Mouse (Mus musculus): ENCODE results near the gene Rxrb.
"Not testable (repeated sequence)": the region's sequence is repeated elsewhere in the genome, so short reads cannot be mapped to it uniquely, and the experiment has no call there.

The Rxrb gene

DNA sequence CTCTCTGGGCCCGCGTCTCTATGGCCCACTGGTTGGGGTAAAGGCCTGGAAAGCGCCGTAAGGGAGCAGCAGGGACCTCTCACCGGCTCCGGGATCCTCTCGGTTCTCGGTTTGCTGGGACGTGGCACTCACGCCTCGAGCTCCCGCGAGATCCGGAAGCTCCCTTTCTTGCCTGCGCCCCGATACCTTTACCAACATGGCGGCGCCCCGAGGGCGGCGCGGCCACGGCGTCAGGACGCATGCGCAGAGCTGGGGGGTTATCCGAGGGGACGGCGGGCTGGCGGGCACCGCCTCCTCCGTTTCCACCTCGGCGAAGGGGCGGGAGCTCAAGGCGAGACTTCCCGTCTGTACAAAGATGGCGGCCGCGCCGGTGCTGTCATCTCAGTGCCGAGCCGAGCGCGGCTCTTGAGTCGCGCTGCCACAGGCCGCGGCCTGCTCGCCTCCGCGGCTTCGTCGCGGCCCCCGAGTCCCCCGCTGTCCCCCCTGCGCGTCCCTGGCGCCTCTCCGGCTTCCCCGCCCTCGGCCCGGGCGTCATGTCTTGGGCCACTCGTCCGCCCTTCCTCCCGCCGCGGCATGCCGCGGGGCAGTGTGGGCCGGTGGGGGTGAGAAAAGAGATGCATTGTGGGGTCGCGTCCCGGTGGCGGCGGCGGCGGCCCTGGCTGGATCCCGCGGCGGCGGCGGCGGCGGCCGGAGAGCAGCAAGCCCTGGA, at the start of gene Rxrb, which contains the start of gene Slc39a7:
TSS of gene Rxrb (plus strand) at position 348 of the 709 bp plus-strand sequence.
TSS of gene Slc39a7 (minus strand) at position 218 of the 709 bp plus-strand sequence.
- in situ Hi-C loops (cut with MboI; ENCODE audit: low sequenced_read_pairs), result no loop called here

- in situ Hi-C loops (cut with MboI; ENCODE audit: low sequenced_read_pairs), result loop anchor here (25.0 kb wide), 1 partner anchor 1480 kb away; the partner anchor contains the start of gene H2-Q10
Measured at GRCm38 (mm10) chr17:33982136-33982535, 49.5 kb upstream of the Rxrb start.

GRCm38 (mm10) chr17:33991788-33992664, 39.6 kb upstream of the Rxrb start:
- in situ Hi-C loops (cut with MboI; ENCODE audit: low sequenced_read_pairs), result loop anchor here (25.0 kb wide), 1 partner anchor 1470 kb away; the partner anchor contains the start of gene H2-Q10

DNA sequence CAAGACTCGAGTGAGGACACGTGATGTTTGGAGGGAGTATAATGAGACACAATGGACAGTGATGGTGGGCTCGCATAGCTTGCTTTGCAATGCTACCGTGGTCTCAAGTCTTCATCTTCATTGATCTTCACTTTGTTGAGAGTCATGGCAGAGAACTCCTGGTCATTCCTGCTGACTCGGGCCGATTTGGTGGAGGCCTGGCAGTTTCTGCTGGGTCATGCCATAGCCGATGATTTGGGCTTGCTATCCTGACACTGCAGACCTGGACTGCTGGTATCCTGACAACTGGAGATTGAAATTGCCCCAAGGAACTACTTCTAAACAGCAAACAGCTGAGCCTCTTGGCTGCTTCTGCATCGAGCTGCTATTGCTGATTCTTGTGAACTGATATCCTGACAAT, 36.7 kb upstream of the Rxrb start:
- in situ Hi-C loops (cut with MboI; ENCODE audit: low sequenced_read_pairs), result loop anchor here (25.0 kb wide), 1 partner anchor 1467 kb away; the partner anchor contains the start of gene H2-Q10

- in situ Hi-C loops (cut with MboI; ENCODE audit: low sequenced_read_pairs), result loop anchor here (25.0 kb wide), 1 partner anchor 1467 kb away; the partner anchor contains the start of gene H2-Q10
Measured at GRCm38 (mm10) chr17:33995651-33996050, 36.0 kb upstream of the Rxrb start.

DNA sequence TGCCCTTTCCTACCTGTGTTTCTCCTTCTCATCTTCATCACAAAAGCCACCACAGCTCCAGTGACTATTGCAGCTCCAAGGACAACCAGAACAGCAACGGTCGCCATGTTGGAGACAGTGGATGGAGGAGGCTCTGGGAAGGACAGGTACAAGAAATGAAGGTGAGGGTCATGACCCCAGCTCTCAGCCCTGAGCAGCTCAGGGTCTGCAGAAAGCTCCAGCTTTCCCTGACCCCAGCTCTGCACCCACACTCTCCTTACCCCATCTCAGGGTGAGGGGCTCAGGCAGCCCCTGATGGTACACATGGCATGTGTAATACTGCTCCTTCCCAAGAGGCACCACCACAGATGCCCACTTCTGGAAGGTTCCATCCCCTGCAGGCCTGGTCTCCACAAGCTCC, 34.6 kb upstream of the Rxrb start:
- in situ Hi-C loops (cut with MboI; ENCODE audit: low sequenced_read_pairs), result loop anchor here (25.0 kb wide), 1 partner anchor 1465 kb away; the partner anchor contains the start of gene H2-Q10

- in situ Hi-C loops (cut with MboI; ENCODE audit: low sequenced_read_pairs), result loop anchor here (25.0 kb wide), 1 partner anchor 1464 kb away; the partner anchor contains the start of gene H2-Q10
Measured at GRCm38 (mm10) chr17:33998697-33999096, 32.9 kb upstream of the Rxrb start.

GRCm38 (mm10) chr17:33999341-34000149, 32.1 kb upstream of the Rxrb start:
- in situ Hi-C loops (cut with MboI; ENCODE audit: low sequenced_read_pairs), result loop anchor here (25.0 kb wide), 1 partner anchor 1463 kb away; the partner anchor contains the start of gene H2-Q10

GRCm38 (mm10) chr17:34000150-34000537, 31.5 kb upstream of the Rxrb start, which contains the start of gene H2-K1:
H2-K1 (minus strand) TSS chr17:34000347.
- in situ Hi-C loops (cut with MboI; ENCODE audit: low sequenced_read_pairs), result no loop called here

DNA sequence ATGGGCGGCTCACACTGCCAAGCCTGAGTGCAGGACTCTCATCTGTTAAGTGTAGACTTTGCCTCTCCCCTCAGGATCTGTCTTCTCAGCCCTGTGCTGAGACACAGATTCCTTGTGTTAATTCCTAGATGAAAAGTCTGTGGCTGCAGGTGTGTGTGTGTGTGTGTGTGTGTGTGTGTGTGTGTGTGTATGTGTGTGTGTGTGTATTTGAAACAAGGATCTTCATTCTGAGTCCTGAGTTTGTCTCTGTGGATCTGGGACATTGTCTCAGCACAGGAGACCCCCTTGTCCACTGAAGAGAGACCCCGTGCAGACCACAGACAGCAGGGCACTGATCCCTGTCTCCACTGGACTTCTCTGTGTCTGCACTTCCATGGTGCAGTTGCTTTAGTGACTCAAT, 30.8 kb upstream of the Rxrb start:
- in situ Hi-C loops (cut with MboI; ENCODE audit: low sequenced_read_pairs), result not testable (repeated sequence)

- in situ Hi-C loops (cut with MboI; ENCODE audit: low sequenced_read_pairs), result no loop called here
Measured at GRCm38 (mm10) chr17:34003426-34003825, 28.2 kb upstream of the Rxrb start.

DNA sequence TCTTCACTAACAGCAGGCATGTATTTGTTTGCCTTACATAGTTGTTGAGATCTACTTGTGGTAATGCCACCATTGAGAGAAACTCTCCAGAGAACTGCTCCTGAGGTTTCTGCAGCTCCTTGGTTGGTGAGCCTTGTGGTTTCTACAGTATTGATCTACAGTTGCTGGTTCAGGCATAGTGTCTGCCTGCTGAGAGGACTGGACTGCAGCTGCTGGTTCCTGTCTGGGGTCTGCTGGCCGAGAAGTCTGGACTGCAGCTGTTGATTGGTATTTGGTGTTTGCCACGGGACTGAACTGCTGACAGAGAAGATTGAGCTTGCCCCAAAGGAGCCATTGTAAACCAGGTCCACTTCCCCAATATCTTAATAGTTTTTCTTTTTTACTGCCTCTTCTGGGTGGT, 25.0 kb upstream of the Rxrb start:
- in situ Hi-C loops (cut with MboI; ENCODE audit: low sequenced_read_pairs), result no loop called here

DNA sequence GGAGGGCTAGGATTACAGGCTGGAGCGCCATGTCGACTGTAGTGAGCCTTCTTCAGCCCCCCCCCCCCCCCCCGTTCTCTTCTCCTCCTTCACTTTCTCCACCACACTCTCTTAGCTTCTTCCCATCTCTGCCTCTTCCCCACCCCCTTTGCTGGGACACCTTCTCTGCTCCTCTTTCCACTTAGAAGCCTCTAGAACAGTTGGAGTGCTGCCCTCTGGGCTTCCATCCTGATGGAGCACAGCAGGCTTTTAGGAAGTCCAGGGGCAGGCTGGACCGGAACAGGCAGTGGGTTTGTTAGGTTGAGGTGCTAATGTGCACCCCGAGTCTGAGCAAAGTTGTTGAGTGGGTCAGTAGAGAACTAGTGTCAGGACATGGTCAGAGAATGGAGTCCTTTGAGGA, 21.5 kb upstream of the Rxrb start:
- in situ Hi-C loops (cut with MboI; ENCODE audit: low sequenced_read_pairs), result no loop called here

- in situ Hi-C loops (cut with MboI; ENCODE audit: low sequenced_read_pairs), result no loop called here
Measured at GRCm38 (mm10) chr17:34013436-34013835, 18.2 kb upstream of the Rxrb start.

DNA sequence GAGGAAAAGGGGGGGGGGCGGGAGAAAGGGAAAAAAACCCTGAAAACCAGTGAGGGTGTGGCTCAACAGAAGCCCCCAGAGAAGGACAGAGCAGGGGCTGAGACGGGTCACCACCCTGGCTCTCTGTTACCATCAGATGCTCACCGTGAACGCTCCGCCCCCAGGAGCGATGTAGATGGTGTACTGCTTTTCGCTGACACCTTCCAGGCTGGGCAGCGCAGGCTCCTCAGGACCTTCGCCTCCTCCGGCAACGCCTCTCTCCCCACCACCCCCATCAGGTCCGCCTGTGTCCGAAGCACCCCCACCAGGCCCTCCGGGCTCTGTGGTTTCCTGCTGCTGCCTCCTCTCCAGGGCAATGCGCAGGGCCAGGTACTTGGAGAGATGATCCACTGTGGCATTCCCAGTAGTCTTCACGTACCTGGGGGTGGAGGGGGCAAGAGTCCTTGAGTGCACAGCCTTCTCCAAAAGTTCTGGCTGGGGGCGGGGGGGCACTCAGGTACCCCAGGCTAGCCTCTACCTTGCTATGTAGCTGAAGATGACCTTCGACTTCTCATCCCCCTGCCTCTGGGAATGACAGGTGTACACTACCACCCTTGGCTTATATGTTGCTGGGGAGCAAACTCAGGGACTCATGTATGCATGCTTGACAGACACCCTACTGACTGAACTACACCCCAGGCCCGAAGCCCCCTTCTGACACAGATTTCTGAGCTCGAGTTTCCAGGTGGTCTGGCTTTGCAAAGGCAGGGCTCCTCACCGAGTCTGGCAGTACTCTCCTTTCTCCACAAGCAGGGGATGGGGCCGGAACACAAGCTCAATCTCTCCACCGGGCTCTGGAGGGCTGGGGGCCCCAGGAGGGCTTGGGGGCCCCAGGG, 9.8 kb upstream of the Rxrb start:
- in situ Hi-C loops (cut with MboI; ENCODE audit: low sequenced_read_pairs), result no loop called here

- in situ Hi-C loops (cut with MboI; ENCODE audit: low sequenced_read_pairs), result no loop called here
Measured at GRCm38 (mm10) chr17:34022414-34022783, 9.2 kb upstream of the Rxrb start.

DNA sequence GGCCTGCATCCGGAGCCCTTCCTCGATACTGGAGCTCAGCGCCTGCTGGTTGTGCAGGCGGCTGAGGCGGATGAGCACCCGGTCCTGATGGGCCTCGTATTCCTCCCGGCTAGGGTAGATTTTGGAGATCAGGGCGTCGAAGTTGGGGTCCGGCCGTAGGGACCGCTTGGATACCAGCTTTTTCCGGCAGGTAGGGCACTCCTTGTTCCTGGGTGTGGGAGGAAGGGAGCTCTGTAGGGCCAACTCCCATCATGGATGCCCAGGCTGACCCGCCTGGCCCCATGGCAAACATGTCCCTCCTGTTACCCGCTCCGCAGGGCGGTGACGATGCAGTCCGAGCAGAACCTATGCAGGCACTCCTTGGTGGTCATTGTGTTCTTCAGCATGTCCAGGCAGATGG, 8.6 kb upstream of the Rxrb start:
- in situ Hi-C loops (cut with MboI; ENCODE audit: low sequenced_read_pairs), result no loop called here

GRCm38 (mm10) chr17:34023678-34024077, 7.9 kb upstream of the Rxrb start:
- in situ Hi-C loops (cut with MboI; ENCODE audit: low sequenced_read_pairs), result no loop called here

DNA sequence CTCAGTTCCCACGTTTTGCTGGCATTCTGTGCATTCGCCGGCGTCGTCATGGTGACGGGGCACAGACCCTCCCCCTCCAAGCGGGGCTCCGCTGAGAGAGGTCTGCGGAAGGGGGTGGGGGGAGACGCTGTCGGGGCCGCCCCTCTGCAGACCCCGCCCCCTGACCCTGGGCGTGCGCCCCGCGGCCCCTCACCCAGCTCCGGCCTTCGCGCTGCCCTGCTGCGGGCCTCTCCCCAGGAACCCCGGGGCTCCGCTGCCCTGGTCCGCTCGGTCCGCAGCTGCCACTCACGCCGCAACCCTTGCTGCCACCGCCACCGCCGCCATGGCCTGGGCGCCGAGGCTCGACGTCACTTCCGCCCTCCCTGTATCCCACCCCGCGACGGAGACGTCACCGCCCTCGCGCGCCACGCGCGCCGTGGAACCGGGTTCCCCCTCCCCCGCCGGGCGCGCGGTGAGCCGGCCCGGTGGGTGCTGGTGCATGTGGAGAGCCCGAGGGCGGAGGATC, 7.2 kb upstream of the Rxrb start, which contains the start of gene Ring1:
TSS of gene Ring1 (minus strand) at position 364 of the 505 bp plus-strand sequence.
- in situ Hi-C loops (cut with MboI; ENCODE audit: low sequenced_read_pairs), result no loop called here
